Mouse (Mus musculus) embryo, embryonic 10 days (tissue): ENCODE data around the gene Fkbp5.

Experiments
- DNase-seq: peaks from one replicate; pipeline ENCODE4 v3.0.0-alpha.2; 2015; ENCODE audit warnings: low spot score

Fkbp5 gene

DNA sequence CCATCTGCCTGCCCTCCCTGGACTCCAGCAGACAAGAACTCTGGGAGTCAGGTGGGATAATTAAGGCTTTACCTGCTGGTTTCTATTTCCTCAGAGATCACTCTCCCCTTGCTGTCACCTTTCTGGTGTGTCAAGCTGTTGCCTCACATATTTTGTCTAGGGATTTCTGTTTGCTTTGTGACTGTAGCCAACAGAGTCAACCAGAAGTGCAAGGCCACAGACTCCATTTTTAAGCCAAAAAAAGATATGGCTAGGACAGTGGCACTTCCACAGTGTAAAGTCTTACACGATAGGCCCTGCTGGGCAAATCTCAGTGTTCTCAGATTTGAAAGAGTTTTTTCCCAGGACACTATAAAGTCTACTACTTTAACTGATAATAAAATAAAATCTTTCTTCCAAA, 56.9 kb downstream of the Fkbp5 start:
- no peak for DNase-seq

DNA sequence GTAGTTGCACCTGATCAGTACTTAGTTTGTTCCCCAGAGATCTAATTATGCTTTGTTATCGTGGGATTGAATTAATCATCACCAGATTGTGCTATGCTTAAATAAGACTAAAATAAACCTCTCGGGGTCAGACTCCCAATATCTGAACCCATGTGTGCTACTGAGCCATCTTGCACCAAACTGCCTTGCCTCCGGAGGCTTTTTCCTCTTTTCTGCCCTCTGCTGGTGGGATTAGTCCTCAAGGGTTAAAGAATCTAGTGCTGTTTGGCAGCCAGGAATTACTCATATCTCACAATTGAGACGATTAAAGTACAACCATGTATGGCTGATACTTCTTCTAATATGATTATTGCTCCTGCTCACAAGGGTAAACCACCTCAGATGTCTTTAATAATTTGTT, 62.2 kb downstream of the Fkbp5 start:
- DNase-seq, result peak; percentile 25

DNA sequence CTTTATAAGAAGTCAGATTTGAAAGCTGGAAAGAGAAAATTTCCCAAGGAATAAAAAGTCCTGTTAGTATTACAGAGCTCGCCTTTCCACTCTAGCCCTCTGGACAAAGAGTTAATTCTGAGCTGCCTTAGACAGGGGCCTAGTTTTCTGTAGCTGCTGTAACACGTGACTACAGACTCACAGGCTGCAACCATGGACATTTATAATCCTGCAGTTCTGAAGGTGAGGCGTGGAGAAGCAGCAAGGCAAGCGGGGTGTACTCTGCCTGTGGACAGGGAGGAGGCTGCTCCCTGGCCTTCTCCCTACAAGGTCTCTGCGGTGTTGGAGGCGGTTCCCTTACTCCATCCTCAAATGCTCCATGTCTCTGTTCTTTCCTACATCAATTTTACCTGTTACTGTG, 64.4 kb downstream of the Fkbp5 start:
- DNase-seq, result no peak

DNA sequence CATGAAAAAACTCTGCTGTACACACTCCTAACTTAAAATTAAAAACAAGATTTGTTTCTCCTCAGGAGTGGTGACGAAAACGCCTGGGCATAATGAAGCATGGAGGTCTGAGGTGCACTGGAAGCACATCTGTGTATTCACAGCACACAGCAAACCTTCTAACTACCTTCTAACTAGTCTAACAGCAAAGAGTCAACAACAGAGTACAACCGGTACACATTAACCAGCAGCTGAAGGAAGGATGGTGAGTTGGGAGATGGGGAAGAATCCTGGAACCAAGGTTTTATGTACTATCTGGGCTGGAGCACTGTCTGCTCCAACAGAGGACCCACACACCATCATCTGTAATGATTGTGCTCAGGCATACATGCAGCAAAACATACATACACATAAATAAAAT, 65.4 kb downstream of the Fkbp5 start:
- no peak for DNase-seq

DNA sequence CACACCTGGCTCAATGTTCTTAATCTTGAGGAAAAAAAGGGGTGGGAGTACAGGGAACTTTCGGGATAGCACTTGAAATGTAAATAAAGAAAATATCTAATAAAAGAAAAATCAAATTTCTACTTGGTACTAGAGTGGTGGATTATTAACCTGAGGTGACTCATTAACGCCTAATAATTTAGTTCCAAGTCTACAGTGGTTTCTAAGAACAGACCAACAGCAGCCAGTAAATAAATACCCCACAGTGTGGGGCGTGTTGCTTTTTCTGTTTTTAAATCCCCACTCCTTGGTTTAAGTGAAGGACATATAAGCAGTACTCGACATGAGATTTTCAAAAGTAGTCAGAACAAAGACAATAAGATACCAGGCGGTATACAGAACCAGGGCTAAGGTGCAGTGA, 65.8 kb downstream of the Fkbp5 start:
- DNase-seq, result no peak

DNA sequence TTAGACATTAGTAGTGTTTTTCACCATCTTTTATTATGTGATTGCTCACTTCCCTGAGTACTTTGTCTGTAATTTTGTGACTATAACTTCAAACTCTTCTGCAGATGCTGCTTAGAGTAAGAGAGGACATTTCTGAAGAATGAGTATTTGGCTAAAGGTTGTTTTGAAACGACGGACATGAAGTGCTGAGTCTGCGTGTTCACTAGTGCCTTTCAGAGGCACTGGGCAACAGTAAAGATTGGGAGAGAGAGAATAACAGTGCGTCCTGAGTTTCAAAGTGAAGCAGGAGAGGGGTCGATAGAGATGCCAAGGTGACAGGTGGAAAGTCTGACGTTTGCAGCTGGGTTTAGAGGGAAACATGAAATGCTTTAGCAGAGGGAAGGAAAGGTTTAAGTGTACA, 69.1 kb downstream of the Fkbp5 start:
- no peak for DNase-seq

DNA sequence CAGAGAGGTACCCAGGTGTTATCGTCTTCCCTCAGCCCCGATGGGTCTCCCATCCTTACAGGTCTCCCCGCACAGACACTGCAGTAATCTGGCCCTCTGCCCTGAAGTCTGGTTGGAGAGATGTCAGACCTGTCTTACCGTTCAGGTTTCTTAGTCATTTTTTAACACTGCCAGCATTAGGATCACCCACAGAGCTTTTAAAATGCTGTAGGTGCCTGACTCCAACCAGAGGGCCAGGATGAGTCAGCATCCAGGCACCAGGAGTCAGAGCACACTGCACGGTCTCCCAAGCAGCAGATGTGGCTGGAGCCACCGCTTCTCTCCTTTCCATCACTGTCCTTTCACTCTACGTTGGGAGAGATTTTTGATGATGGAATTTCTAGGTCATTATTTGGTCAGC, 69.5 kb downstream of the Fkbp5 start:
- DNase-seq, result no peak

DNA sequence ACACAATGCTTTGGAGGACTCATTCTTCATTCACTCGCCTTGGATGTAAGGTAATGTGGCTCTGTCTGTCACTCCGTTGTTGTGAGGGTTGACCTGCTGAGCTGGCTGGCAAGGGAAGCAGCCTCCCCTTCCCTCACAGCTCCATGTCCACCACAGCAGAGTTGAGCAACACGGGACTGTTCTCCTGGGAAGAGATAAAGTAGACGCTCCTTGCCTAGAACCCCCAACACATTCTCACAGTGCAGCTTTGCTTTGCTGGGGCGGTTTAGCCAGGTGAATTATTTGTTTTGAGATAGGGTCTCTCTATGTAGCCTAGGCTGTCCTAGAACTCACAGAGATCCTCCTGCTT, 70.5 kb downstream of the Fkbp5 start:
- no peak for DNase-seq

DNA sequence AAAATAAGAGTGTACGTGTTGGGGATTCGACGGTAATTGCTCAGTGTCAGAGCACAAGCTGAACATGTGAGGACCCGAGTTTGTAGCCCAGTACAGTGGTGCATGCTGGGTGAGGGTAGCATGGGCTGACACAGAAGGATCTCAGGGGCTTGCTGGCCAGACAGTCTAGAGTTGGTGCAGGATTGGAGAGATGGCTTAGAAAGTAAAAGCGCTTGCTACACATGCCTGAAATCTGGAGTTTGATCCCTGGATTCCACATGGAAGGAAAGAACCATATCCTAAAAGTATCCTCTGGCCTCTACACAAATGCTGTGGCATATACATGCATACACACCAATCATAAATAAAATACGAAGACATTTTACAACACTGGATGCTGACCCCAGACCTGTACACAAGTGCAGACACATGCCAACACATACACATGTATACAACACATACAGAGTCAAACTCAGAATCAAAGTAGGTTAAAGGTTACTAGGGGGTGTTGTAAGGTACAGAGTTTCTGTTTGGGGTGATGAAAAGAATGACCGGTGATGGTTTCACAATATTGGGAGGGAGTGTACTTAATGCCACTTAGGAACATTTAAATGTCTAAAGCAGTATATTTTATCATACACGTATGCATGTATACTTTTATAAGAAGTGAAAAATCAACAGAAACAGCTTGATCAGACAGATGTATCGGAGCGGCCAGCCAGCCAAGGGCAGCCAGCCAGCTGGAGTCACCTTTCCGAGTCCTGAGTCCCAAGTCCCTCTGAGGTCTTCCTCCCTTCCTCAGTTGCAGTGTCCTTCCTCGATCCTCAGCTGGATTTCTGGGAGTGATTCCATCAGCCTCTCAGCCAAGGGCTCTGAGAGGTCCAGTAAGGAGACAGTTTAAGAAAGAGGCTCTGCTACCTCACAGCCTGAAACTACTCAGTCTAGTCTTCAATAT, 71.2 kb downstream of the Fkbp5 start:
- no peak for DNase-seq

DNA sequence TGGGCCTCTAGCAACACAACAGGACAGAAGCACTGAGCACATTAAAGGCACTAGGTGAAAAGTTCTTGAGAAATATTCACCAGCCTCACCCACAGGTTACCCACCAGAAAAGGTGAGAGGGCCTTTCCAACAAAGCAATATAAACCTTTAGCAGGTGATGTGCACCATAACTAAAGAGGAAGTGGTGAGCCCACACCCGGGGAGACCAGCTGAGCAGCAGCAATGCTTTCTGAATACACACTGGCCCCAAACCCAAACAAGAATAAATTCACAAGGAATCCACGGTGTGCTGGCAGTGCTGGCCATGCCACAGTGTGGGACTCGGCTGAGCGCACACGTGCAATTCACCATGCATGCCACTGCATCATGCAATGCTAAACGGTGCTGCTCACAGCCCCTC, 74.7 kb downstream of the Fkbp5 start:
- DNase-seq, result no peak

DNA sequence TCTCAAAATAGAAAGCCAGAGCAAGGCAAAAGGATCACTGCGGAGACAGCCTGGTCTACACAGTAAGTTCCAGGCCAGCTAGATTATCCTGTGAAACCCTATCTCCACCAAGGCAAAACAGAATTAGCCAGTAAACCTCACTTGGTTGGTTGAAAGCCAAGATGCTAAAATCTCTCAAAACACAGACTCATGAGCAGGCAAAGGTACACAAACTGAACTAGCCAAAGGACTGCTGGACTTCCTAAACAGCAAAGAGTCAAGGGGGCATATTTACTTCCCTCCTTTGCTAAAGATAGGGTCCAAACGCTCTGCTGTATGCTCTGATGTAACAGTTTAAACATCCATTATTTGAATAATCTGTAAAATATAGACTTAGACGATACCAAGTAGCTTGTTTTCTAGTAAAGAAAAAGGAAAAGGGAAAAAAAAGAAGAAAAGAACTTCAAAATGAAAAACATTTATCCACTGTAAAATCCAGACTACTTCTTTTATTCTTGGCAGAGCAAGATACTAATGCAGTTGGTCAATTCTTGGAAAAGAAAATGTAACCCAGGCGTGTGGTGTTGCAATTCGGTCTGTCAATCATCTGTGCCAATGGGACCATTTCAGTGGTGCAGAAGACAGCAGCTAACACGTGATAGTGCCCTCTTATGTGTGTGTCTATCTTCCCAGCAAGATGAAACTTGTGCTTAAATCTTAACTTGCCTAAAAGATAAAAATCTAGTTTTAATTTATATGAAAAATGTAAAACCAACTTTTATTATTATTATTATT, 78.8 kb downstream of the Fkbp5 start:
- no peak for DNase-seq

DNA sequence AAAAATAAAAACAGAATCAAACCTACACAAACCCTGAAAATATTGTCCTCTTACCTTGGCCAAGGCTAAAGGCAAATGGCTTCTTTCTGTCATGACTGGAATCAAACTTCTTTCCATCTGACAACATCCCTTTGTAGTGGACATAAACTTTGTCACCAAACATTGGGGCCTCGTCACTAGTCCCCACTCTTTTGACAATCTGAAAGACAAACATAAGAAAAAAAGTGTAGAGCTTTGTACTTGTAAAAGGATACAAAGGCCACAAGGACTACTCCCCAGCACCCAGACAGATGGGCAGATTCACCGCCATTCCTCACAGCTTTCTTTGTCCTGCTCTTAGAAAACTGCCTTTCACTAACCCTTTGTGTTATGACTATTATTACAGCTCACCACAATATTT, 79.4 kb downstream of the Fkbp5 start:
- no peak for DNase-seq

DNA sequence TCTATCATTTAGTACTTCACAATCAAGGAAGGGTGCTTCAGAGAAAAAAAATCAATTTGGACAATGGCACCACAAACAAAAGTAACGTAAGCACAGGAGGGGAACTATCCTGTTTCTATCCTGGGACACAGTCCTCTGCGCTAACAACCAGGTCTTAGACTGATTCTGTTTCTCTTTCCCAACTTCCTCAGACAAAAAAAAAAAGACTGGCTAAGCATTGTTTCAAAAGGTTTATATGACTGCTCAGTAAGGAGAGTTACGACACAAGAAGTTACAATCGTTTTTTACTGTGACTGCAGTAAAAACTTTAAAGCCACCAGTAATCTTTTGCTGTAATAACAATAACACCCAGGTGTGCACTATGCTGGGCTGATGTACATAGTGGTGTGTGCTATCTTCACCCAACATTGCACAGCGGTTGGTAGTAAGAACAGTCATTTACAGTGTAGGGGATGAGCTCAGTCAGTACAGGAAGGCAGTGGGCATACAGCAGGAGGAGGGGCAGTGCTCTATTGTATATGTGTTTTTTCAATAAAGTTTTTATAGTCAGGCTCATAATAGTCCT, 82.3 kb downstream of the Fkbp5 start:
- no peak for DNase-seq

DNA sequence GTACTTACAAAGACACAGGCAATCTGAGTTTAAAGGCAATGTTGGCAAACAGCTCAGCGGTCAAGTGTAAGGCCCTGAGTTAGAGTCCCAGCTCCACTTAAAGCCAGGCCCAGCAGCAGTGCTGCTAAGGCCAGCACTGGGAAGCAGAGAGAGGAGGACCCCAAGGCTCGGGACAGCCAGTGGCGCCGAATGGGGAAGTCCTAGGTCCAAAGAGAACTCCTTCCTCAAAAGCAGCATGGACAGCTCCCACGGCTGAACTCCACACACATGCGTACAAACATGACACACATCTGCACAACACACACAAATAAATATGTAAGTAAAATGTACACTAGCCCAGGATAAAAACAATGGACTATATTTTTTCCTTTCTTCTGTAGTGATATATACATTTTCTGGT, 84.3 kb downstream of the Fkbp5 start:
- DNase-seq, result no peak

DNA sequence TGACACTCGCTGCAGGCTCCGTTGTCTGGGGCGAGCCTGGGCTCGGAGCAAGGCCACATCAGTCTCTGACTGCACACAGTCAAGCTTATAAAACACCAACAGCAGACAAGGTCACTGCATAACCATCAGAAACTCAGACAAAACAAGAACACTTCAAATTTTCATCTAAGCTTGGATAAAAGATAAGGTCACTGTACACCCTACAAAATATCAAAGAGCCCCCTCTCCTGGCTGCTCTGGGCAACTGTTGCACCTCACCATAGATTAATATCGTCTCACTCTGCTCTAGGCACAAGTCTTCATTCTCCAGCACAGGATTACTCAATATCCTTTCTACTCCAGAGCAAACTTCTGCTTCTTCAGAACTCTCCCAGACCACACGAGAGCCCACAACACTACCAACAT, 85.4 kb downstream of the Fkbp5 start:
- no peak for DNase-seq

DNA sequence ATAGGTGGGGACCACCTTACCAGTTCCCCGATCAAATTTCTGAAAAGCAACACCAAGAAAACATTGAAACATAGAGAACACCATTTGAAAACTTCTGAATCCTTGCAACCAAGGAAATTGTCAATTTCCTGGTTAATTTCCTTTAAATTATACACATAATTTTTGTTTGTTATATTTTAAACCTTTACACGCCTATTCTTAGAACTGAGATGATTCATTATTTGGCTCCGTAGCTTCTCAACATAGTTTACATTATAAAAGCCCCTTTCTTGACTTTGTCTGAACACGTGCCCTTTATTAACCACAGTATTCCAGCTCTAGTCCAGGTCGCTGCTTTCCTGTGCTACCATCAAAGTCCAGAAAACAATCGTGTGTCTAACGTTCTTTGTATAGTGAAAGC, 86.3 kb downstream of the Fkbp5 start:
- no peak for DNase-seq

DNA sequence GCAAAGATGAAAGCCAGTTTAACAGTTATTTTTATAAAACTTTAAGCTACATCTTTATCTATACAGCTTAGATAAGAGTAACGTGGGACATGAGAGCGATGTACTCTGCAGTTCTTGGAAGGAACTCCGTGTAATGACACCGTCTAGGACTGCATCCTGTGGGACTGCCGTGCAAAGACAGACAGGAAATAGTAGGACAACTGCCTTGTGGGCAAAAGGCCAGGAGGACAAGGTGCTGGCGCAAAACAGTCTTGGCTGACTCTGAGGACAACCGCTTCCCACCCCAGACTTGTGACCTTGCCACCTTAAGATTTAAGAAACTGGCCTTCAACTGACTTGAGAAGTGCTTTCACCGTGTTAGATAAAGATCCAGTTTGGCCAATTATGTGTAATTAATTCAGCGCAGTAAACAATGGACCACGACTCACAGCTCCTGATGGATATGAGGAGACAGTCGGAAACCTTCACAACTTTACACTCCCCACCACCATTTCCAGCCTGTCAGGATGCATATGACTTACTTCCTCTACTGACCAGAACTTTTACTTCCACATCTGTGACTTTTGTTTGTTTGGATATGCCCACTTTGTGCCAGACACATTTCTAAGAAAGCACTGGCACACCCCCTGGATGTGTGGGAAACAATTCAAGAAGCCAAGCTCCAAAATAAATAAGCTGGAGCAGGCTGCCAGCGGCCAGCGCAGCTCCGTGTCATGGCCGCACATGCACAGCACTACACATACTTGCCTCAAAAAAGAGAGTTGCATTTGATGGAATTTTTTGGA, 88.7 kb downstream of the Fkbp5 start:
- DNase-seq, result no peak

DNA sequence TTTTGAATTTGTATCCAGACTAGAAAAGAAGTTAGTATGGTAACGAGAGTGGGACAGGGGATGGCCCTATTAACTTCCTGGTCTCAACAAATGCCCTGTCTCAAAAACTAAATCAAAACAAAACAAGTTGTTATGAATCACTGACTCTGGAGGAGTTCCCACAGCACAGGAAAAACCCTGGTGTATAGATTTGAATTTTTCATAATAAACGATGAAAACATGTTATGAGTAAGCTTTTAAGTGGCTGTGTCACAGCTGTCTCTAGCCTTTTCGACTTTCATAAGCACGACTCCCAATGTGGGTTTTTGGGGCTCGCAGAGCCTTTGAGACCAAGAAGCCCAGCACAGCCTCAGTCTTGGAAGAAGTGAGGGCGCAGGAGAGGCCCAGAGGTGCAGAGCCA, 89.7 kb downstream of the Fkbp5 start:
- no peak for DNase-seq

DNA sequence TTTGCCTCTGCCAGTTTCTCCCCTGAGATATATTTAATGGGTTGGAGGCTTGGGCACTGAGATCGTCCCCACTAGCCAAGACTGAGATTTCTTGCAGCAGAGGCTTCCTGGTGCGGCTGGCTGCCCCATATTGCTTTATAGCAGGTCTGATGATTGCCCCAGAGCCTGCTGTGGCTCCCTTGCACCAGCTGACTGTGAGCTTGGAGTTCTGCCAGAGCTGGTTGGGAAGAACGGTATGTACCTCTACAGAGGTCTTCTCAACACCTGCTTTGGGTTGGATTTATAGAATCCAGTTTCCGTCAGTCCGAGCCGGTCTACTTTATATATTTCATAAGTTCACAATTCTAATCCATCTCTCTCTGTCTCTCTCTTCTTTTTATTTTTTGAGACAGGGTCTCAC, 93.0 kb downstream of the Fkbp5 start:
- DNase-seq, result no peak

DNA sequence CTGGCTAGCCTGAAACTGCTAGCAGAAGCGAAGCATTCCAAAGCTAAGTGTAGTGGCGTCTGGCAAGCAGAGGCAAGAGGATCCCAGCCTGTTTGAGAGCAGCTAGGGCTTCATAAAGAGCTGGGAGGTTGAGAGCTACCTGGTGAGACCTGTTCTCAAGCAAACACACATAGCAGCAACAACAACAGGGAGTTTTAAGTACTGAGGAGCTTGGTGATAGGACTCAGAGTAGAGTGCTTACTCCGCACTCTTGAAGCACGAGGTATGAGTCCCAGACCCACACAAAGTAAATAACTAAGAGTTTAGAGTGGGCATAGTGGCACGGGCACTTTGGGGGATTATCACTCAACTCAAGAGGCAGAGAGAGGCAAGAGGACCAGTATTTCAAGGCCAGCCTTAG, 96.3 kb downstream of the Fkbp5 start:
- no peak for DNase-seq

DNA sequence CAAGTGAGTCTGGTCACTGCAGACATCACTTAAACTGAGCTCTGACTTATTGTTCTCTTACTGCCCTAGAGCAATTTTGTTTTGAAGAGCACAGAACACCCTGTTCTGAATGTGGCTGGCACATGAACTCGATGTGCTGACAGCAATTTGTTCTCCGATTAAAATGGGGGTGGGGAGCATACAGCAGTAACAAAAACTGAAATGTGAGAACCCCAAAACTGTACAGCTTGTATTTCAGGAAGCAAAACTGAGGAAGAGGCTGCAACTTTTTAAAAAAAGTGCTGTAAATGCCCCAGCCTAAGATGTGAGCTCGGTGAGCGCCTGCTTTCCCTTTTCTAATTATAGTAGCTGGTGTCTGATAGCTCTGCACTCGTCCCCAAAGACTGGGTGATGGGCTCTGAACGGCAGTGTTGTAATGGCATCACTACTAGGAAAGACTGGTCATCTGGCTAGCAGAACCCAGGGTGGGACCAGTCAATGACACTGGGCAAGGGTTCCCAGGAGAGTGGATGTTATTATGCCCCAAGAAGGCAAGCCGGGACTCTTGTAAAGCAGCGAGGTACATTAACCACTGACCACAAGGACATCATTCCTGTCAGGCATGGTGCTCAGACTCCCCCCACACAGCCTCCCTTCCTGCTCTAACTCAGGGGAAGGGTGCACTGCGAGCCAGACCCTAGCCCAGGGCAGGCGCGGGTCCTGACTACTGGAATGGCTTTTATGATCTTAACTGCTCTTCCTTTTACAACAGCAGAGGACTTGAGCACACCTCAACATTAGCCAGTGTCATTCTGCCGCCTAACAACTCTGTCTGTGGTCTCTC, 96.9 kb downstream of the Fkbp5 start:
- no peak for DNase-seq

DNA sequence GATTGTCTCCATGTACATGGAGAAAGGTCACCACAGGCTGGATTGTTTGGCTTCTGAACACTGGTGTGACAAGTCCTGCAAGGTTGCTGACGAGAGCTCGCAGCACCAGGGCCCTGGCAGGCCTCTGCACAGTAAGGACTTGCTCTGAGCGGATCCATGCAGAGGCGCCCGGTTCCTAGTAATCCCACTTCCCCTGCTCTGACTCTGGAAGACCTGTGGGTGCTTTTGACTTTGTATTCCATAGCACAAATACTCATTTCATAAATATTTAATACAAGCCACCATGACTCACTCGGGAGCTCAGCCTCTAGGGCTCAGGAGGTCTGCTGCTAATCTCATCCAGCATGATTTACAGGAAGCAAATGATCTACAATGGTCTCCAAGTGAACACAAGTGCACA, 97.7 kb downstream of the Fkbp5 start:
- no peak for DNase-seq
